Mouse (Mus musculus): ENCODE data around the gene Dck. TPM values are rescaled to one million over a fixed set of nuclear protein-coding genes. Genes with fewer than 3 reads are reported as not detected.
"Not testable (repeated sequence)": the region's sequence is repeated elsewhere in the genome, so short reads cannot be mapped to it uniquely, and the experiment has no call there.

The Dck gene
- total RNA-seq (2017): 37.3 and 44.4 TPM in 2 replicates

GRCm38 (mm10) chr5:88764987-88765481 is at the start of gene Dck:
Dck (plus strand) TSS chr5:88764996.
- ATAC-seq (replicated peaks; ENCODE audit: low read depth, poor library complexity, severe bottlenecking): peak; percentile 91

GRCm38 (mm10) chr5:88716983-88717382 is 47.8 kb upstream of the Dck start:
- no peak for ATAC-seq (replicated peaks; ENCODE audit: low read depth, poor library complexity, severe bottlenecking)

- ATAC-seq (replicated peaks; ENCODE audit: low read depth, poor library complexity, severe bottlenecking): peak; percentile 71
These were observed 44.4 kb upstream of the Dck start, which contains the start of gene Mob1b for GRCm38 (mm10) chr5:88720116-88721002. Mob1b (plus strand) TSS chr5:88720855.

GRCm38 (mm10) chr5:88721003-88721475 is 43.8 kb upstream of the Dck start:
- ATAC-seq (replicated peaks; ENCODE audit: low read depth, poor library complexity, severe bottlenecking): no peak

GRCm38 (mm10) chr5:88721565-88722212 is 43.1 kb upstream of the Dck start:
- peak; percentile 26 for ATAC-seq (replicated peaks; ENCODE audit: low read depth, poor library complexity, severe bottlenecking)

GRCm38 (mm10) chr5:88722213-88722600 is 42.6 kb upstream of the Dck start:
- no peak for ATAC-seq (replicated peaks; ENCODE audit: low read depth, poor library complexity, severe bottlenecking)

- peak; percentile 67 for ATAC-seq (replicated peaks; ENCODE audit: low read depth, poor library complexity, severe bottlenecking)
These were observed 40.8 kb upstream of the Dck start for GRCm38 (mm10) chr5:88724030-88724429.

GRCm38 (mm10) chr5:88727593-88728144 is 37.1 kb upstream of the Dck start:
- ATAC-seq (replicated peaks; ENCODE audit: low read depth, poor library complexity, severe bottlenecking): no peak

GRCm38 (mm10) chr5:88734786-88735185 is 30.0 kb upstream of the Dck start:
- peak; percentile 60 for ATAC-seq (replicated peaks; ENCODE audit: low read depth, poor library complexity, severe bottlenecking)

GRCm38 (mm10) chr5:88741065-88741464 is 23.7 kb upstream of the Dck start:
- not testable (repeated sequence) for ATAC-seq (replicated peaks; ENCODE audit: low read depth, poor library complexity, severe bottlenecking)

- ATAC-seq (replicated peaks; ENCODE audit: low read depth, poor library complexity, severe bottlenecking): no peak
These were observed 17.0 kb upstream of the Dck start for GRCm38 (mm10) chr5:88747774-88748173.

GRCm38 (mm10) chr5:88753199-88753598 is 11.6 kb upstream of the Dck start:
- no peak for ATAC-seq (replicated peaks; ENCODE audit: low read depth, poor library complexity, severe bottlenecking)

GRCm38 (mm10) chr5:88762611-88763010 is 2.2 kb upstream of the Dck start:
- no peak for ATAC-seq (replicated peaks; ENCODE audit: low read depth, poor library complexity, severe bottlenecking)

GRCm38 (mm10) chr5:88764430-88764986 is 288 bp upstream of the Dck start:
- ATAC-seq (replicated peaks; ENCODE audit: low read depth, poor library complexity, severe bottlenecking): peak; percentile 30

GRCm38 (mm10) chr5:88765587-88765986 is 791 bp downstream of the Dck start:
- ATAC-seq (replicated peaks; ENCODE audit: low read depth, poor library complexity, severe bottlenecking): no peak

GRCm38 (mm10) chr5:88766121-88766520 is 1.3 kb downstream of the Dck start:
- ATAC-seq (replicated peaks; ENCODE audit: low read depth, poor library complexity, severe bottlenecking): no peak

GRCm38 (mm10) chr5:88766863-88767262 is 2.1 kb downstream of the Dck start:
- ATAC-seq (replicated peaks; ENCODE audit: low read depth, poor library complexity, severe bottlenecking): peak; percentile 30

GRCm38 (mm10) chr5:88768201-88768600 is 3.4 kb downstream of the Dck start:
- no peak for ATAC-seq (replicated peaks; ENCODE audit: low read depth, poor library complexity, severe bottlenecking)

- no peak for ATAC-seq (replicated peaks; ENCODE audit: low read depth, poor library complexity, severe bottlenecking)
These were observed 17.4 kb downstream of the Dck start for GRCm38 (mm10) chr5:88782072-88782765.

GRCm38 (mm10) chr5:88785059-88785458 is 20.3 kb downstream of the Dck start:
- ATAC-seq (replicated peaks; ENCODE audit: low read depth, poor library complexity, severe bottlenecking): no peak

Data from common myeloid progenitor, adult 5-6 weeks (primary cell).